Mouse (Mus musculus) lung, postnatal 0 days (tissue): ENCODE results near the gene Skap1.

Experiments
- CTCF ChIP-seq: IDR thresholded peaks from 2 replicates; pipeline ENCODE4 v1.5.1; 2016; ENCODE audit warnings: antibody characterized with exemption, mild to moderate bottlenecking
- EP300 ChIP-seq: IDR thresholded peaks from 2 replicates; pipeline ENCODE4 v1.6.1; 2016; ENCODE audit warnings: antibody characterized with exemption, mild to moderate bottlenecking, control low read depth

DNA sequence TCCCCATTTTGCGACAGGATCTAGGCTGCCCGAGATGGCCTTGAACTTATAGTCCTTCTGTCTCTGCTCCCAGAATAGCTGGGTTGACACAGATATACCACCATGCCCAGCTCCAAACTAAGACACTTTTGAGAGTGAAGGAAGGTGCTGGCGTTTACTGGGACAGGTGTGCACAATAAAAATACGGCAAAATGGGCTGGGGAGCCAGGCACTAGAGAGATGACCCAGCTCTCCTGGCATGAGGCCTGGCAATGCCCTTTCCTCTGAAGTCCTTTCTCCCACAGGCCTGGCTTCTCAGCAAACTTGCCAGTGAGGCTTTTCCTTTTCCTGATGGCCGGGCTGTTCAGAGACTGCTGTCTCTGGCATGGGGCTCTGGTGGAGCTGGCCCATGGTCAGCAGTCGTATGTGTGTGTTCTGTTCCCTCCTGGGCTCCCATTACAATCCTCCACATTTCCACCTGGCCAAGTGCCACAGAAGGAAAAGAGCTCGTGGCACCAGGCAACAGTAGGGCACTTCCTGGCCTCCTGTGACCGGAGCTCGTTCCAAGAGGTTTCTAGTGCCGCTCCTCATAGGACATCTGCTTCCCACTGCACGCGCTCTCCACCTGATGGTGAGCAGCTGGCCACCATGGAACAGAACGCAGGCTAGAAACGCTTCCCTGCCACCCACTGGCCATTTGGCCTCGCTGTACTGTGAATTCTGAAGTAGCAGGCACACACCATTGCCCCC is 298.5 kb downstream of the Skap1 start:
- TF ChIP-seq CTCF, result peak; percentile 18; the same call in 1 of the 2 replicates
- no peak for TF ChIP-seq EP300
